Mouse (Mus musculus) adrenal gland, postnatal 25 days (tissue): Measurements from ENCODE around the gene Tlr3. TPM values are rescaled to one million over a fixed set of nuclear protein-coding genes. Genes with fewer than 3 reads are reported as not detected.
A peak's percentile ranks its signal among the peaks of the same experiment; 100 is the strongest.

Source experiments
- DNase-seq: peaks from one replicate; pipeline ENCODE4 v3.0.0; 2021; ENCODE audit warnings: mixed read lengths
- long read RNA-seq: library from polyadenylated mRNA; stranded (forward); transcript quantifications from one replicate; pipeline ENCODE4 v2.0.0, GENCODE M21; 2021
- total RNA-seq: library from RNA; stranded (reverse); gene quantifications from 2 replicates; pipeline ENCODE4 v1.2.3, GENCODE M21; 2021

Tlr3 gene
- total RNA-seq, result 7.7 and 9.0 TPM in 2 replicates
- long read RNA-seq, partial matches to known transcripts, result 0 of 2 reads
- long read RNA-seq, other reads (novel, unspliced or antisense), result 2 of 2 reads

DNA sequence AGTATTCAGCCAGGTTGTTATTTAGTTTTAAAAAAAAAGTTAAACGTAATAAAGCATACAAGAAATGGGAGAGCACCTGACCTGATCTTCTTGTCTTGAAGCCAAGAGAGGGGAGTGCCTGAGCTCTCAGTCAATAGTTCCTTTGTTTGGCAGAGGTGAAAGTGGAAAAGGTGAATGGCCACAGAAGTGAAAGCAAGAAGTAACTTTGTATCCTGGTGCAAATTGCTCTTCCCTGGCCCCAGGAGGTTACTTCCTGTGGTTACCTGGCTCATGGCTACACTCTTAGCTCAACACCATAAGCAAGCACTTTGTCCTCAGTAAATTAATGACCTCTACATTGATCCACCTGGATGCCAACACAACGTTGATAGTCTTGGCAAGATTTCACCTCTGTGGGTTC is at the start of gene Tlr3:
Gene Tlr3 (minus strand): TSS at position 199 of the 400 bp plus-strand sequence.
- no peak for DNase-seq

DNA sequence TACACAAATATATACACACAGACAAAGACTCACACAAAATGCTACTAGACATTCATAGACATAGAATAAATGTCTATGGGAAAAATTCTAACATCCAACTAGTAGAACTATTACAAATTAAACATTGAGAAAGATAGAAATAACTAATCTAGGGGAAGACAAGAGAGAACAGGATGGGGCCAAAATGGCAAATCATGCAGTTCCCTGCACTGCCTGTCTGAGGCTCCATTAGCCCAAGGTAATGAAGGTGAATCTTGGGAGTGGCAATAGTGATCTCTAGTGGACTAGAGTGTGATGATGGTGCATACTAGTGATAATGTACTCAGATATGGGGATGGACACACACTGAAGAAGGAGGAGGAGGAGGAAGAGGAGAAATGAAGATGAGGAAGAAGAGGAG is 47.0 kb upstream of the Tlr3 start:
- no peak for DNase-seq

DNA sequence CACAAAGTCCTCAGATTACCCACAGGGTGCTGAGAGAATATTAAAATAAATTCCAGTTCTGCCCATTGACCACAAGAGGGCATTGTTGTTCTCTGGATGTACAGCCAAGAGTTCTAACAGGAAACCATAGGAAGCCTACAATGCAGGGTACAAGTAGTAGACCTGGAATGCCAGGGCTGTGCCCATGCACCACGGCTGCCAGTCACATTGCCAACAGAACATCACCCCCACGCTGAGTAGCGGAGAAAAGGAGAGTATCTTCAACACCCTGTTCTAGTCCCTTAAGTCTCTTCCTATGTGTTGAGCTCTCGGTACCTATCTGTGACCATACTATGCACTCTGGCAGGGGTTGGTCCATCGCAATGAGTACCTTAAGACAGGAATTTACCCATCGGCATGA is 43.5 kb upstream of the Tlr3 start:
- peak; percentile 14 for DNase-seq

DNA sequence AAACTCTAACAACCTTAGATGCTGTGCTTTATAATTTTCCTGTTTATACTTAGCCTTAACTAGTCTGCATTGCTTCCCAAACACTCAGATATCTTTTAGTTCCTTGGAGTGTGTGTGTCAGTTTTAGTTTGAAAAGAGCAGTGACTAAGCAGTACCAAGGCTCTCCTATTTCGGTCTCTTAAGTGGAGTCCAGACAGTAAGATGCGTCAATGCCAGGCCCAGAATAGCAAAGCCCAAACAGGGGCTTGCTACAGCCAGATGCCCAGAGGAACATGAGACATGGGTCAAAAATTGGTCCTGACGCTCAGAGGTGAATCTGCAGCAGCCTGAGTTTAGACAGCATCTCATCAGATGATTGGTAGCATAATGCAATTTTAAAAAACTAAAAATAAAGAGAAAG is 41.2 kb upstream of the Tlr3 start:
- no peak for DNase-seq

DNA sequence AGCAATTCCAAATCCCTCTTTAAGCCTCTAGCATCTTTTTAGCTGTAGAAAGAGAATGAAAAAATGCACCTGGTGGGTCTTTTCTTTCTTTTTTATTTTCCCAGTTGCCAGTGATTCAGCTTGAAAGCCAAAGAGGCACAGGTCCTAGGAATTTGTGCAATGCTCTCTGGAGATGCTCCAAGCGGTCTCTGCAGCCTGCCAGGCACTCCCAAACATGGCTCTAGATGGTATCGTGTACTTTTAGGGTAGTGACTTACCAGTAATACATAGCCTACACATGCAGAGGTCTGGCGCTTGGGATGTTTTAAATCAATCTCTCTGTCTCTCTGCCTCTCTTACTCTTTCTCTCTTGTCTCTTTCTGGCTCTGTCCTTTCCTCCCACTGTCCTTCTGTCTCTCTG is 38.0 kb upstream of the Tlr3 start:
- DNase-seq, result peak; percentile 6

DNA sequence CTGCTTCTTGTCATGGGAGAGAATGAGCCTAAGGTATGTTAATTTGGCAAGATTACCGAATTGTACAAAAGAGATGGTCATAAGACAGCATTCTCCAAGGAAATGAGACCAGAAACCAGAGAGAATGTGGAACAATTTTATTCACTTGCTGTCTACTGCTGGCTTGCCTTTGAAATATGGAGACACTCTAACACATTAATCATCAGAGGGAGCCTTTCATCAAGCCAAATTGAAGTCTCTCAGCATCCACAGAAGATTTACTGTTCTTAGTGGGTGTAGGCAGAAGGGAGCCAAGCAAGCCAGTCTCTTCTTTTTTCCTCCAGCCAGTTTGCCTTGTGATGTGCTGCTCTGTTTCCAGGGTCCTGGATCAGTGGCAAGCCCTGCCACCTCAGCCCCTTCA is 37.4 kb upstream of the Tlr3 start:
- no peak for DNase-seq

DNA sequence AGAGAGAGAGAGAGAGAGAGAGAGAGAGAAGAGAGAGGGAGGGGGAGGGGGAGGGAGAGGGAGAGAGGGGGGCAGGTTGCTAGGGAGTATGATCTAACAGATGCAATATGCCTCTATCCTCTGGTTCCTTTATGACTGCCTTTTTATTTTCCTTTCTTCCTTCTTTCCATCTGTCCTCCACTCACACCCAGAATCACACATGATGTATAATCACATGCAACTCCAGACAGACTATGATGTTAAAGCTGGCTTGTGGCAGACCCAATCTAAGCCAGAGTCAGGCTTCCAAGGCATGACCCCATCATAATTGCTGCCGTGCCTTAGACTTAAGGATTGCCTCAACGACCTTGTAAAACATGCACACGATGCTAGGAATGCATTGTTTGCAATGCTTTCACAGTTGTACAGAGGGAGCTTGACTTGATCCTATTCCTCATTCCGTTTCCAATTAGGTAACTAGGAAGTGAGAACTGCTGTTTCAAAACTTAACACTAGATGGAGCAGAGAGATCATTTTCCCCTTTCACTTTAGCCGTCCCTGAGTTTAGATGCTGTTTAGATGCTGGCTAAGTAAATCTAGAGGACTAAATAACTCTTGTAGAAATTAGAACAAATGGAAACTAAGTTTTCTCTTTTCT is 28.1 kb upstream of the Tlr3 start:
- no peak for DNase-seq

DNA sequence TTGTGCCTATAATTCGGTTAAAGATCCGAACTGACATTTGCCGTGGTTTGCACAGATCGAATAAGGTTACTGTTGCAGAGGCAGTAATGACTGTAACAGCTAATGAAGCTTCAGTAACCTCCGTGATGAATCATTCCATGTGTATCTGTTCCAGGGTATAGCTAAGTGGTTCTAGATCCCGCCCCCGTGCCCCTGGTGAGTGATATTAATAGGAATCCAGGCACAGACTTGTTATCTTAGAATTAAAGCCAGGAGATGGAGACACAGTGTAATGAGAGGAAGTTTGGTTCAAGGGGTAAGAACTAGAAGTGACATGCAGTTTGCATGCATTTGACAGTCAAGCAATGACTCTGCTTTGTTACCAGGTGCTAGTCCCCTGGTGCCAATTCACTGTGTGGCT is 9.3 kb upstream of the Tlr3 start:
- DNase-seq, result no peak

DNA sequence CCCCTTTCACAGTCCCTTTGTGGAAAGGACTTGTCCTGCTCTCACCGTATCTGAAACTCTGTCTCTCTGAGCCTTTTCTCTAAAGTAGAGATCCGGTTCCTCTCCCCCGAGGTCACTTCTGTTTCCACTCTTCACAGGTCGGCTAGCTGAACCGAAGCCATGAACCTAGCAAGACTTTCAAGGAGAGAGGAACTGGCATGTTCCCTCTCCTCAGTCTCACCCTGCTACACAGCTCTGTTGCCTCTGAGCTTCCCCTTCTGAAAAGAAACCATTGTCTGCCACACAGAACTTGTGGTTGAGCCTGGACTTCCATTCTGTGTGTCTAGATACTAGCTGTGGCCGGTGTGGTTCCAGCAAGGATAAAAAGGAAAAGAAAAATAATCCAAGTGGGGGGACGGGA is 4.1 kb upstream of the Tlr3 start:
- no peak for DNase-seq

DNA sequence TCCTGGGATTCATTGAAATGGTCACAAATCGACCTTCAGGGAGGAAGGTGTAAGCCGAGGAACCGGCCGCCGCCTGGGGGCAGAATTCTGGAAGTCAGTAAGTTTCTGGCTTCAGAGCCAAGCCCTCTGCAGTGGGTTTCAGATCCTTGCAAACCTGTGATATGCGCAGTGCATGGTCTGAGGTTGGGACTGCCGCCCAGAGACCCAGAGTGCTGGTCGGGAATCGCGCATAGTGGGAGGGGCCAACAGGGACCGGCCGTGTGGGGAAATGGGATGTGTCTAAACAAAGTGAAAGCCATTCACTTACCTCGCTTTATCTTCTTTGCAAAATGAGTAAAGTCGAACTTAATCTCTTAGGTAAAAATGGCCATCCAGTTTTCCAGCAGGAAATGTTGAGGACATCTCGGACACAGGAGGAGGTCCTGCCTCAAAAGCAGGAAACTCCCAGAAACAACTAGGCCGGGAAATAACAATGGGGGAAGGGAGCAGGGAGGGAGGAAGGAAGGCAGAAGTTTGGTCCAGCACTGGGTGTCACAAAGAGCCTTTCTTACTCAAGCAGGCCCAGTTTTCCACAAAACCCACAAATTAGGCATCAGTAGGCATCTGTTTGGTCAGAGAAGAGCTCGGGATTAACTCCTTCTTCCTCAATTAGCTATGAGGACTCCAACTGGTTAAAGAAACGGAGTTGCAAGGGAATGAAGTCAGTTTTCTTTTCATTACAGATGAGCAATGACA is 567 bp downstream of the Tlr3 start:
- peak; percentile 68 for DNase-seq

DNA sequence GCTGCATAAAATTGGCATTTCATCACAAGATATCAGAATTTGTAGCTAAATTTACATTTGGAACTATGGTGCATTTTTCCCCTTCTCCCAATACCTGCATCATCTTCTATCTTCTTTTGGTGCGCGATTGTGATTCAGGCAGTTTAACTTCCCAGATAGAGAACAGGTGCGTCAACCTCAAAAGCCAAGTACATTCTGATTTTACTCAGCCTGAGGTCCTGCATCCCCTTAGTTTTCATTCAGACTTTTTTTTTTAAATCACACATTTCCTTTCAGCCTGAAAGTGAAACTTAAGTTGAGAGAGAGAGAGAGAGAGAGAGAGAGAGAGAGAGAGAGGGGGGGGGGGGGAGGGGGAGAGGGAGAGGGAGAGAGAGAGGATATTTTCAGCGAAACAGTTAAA is 1.2 kb downstream of the Tlr3 start:
- DNase-seq, result no peak

DNA sequence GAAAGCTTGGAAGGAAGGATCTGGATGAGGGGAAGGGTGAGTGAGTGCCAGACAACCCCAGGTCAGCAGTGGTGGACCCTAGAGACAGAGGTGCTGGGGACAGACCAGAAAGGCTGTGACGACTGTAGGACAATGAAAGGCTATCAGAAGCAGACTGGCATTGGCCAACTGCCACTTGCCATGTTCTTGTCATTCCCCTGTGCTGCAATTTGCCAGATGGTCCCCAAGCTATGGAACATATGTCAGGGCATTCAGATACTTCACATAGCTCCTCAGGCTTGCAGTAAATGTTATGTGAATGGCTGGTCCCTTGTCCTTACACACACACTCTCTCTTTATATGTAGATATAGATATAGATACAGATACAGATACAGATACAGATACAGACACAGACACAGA is 27.6 kb downstream of the Tlr3 start:
- no peak for DNase-seq

DNA sequence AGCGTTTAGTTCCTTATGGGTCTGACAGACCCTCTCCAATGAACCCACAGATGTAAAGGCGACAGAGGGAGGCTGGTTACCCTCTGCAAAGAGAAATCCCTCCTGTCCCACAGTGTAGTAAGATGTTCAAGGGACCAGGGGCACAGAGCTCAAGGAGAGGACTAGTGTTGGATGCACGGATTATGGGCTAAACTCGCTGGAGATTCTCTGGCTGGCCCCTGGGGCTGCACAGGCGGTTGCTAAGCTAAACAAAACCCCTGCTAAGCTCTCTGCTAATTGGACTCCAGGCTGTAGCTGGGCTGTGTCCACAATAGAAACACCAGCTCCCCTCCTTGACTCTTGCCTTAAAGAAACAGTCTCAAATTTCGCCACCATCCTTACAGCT is 28.9 kb downstream of the Tlr3 start, which contains the start of gene Fam149a:
Gene Fam149a (minus strand): TSS at position 329 of the 385 bp plus-strand sequence.
- no peak for DNase-seq

DNA sequence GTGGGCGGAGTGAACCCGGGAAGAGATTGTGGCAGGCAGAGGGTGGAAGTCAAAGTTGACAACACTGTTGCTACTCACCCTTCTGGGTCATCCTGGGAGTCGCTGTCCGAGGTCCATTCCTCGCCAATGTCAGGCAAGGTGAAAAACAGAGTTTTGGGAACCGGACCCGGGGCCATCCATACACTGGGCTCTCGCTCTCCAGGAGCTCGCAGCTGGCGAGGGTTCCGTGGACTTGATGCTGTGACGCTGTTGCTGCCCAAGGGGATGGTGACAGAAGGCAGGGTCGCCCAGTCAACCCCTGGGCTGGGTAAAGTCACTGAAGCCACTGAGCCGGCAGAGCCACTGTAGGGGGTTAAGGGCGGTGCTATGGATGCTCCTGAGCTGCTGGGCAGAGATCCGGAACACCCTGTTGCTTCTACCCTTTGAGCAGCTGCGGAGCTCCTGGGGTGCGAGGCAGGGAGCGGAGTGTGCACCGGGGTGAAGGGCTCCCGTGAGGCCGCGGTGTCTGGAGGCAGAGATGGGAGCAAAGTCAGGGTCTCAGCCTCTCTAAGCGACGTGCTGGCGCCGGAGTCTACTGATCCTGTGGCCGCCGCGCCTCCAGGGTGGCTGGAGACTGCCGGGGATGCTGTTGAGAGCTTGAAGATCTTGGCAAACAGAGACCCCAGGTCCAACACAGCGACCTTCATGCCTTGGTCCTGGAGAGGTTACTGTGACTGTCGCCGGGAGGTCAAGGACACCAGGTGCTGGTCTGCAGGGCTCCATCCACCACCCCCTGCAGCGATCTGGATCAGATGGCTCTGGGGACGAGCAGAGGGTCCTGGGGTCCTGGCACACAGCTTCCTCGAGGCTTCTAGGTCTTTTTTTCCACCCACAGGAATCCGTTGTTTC is 29.6 kb downstream of the Tlr3 start:
- no peak for DNase-seq

DNA sequence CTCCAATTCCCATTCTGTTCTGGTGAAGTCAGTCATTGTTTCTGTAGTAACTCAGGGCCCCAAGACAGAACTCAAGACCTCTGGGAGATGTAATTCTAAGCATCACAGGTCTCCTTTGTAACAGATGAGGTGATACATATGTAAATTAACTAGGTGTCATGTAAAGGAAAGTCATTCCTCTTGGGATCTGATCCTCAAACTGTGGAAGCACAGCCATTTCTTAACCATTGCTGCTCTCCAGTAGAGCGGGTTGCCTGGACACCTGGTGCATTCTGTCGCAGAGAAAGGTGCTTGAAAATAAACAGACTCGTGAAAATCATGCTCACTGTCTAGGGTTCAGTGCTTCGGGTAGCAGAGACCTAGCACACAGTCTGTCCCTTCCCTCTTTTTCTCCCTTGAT is 30.3 kb downstream of the Tlr3 start:
- DNase-seq, result no peak

DNA sequence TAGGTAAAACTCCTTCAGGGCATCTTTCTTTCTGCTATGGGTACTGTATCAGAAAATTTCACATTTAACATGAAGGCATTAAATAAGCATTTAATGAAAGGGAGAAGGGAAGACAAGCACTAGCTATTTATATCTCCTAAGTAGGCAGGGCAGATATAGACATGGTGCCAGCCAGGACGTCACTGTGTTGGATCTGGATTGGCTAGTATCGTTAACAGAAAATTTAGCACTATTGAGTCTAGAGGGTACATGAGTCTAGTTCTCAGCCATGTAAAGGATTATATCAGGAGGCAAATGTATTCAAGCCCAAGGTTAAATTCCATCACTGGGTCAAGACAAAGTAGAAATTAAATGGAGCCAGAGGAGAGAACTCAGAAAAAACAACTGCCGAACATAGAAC is 36.8 kb downstream of the Tlr3 start:
- no peak for DNase-seq

DNA sequence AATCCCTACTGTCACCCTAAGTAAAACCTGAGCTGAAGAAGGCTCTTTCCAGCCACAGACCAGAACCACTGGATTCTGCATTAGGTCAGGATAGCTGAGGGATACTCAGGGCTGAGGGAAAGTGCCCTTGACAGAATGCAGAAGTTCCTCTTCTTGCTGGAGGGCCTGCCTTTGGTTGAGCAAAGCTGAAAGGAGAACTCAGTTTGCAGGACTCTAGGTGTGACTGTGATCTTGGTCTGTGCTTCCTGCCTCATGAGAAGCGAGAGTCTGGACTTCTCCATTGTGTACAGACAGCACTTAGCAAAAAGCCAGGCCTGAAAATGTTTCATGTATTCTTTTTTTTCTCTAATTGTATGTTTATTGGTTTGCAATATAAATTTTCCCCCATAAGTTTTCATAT is 43.7 kb downstream of the Tlr3 start:
- DNase-seq, result no peak

DNA sequence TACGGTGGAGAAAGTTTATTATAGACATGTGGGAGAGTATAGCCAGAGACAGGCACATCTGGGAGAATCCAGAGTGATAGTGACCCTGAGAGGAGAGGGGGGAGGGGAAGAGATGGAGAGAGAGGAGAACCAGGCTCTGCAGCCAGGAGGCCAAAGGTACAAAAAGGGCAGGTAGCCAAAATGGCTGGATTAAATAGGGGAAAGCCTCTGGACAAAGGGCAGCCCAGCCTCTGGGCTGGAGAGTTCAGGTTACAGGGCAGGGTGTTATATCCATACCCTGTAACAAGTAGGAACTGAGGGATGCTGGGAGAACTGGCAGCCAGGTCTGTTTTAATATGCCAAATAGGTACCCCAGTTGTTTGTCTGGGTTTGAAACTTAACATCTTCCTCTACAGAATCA is 47.7 kb downstream of the Tlr3 start:
- no peak for DNase-seq

DNA sequence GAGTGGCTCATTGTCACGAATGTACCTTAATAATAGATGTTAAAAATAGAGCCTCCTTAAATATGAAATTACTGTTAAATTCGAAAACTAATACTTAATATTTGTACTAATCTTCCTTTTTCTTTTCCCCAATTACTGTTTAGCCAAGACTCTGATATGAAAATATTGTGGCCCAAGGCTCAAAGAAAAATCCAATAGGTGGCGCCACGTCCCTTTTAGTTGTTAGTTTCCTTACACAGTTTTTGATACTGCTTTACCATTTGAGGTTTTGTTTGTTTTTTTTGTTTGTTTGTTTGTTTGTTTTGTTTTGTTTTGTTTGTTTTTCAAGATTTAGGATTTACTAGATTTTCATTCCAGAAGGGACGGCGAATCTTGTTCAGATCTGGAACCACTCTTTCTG is 48.6 kb downstream of the Tlr3 start:
- DNase-seq, result no peak

DNA sequence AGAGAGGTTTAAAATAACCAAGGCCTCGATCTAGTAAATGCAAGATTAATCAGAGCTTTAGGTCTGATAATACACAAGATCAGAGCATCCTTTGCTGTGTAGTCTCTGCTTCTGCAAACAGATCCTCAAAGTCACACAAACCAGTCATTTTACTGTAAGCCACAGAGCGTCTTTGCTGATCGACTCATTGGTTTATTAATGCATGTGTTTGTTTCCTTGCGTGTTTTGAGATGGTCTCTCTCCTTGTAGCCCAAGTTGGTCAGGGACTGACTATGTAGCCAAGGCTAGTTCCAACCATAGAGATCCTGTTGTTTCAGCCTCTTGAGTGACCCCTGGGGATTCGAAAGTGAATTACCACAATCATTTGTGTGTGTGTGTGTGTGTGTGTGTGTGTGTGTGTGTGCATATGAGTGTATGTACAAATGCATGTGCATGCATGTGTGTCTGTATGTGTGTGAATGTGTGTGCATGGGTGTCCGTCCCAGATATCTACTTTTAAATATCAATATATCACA is 51.7 kb downstream of the Tlr3 start:
- no peak for DNase-seq

DNA sequence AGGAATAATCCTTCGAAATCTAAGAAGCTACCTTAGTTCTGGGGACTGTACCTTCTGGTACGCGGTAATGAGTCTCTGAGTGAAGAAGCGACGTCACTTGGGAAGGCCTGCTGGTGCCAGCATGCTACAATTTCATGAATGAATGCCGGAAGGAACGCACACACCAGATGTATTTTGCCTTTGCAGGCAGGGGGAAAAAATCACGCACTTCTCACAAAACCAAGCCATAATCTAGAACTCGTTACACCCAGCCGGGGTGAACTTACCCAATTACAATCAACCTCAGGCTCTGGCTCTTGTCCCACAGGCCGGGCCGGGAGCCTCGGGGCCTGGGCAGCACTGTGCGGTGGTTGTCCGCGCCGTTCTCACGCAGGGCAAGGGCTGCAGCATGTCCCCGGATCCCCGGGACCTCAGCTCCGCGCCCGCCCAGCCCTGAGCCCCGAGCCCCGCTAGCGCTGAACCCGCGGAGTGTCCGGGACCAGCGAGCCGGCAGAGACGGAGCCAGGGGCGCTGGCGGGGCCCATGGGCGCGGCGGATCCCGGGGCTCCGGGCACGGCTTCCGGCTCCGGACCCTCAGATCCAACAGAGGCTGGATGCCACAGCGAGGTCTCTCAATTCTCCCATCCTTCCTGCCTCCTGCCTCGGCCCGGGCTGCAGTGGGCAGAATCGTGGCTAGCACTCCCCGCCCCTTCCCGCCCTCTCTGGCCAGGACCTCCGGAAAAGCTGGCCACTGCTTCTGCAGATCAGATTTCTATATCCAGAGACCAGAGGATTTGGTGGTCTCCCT is 52.6 kb downstream of the Tlr3 start:
- DNase-seq, result peak; percentile 45

DNA sequence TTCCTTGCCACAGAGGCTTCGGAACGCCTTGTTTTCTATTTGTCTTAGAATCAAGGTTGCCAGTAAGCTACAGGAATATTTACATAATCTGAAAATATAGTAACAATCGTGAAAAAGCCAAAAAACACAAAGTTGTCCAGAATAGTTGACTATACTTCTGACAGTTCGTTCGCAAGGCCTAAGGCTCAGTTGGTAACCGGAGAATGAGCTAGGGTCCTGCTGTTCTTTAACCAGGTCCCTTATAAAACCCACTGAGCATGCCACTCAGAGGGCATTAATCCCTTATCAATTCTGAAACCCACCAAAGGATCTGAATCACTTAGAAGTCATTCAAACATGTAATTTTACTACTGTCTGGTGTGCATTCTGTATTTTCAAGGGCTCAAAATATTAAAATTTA is 55.1 kb downstream of the Tlr3 start:
- no peak for DNase-seq
